Mouse (Mus musculus) intestine, embryonic 16.5 days (tissue): ENCODE measurements around the gene Sez6l2. TPM values are rescaled to one million over a fixed set of nuclear protein-coding genes. Genes with fewer than 3 reads are reported as not detected.
A peak's percentile ranks its signal among the peaks of the same experiment; 100 is the strongest.

Experiments
- ATAC-seq: fragments of 200-750 bp; cut with Nextera tagmentation; 2 replicates; pipeline ENCODE4 v1.8.0; 2017; ENCODE audit warnings: moderate TSS enrichment, moderate library complexity
- H3K27ac ChIP-seq: fragments of 300-500 bp; sonication (generic); 2 replicates; pipeline ENCODE4 v1.5.1; 2014; ENCODE audit warnings: mild to moderate bottlenecking, low read length
- H3K27me3 ChIP-seq: fragments of 300-500 bp; sonication (generic); replicated peaks from 2 replicates; pipeline ENCODE4 v1.6.1; 2014; ENCODE audit warnings: low read length, control low read depth, mixed read lengths; ENCODE audit not compliant: control insufficient read depth, insufficient read depth
- H3K36me3 ChIP-seq: fragments of 300-500 bp; sonication (generic); 2 replicates; pipeline ENCODE4 v1.6.1; 2014; ENCODE audit warnings: low read length, control low read depth; ENCODE audit not compliant: control insufficient read depth, insufficient read depth
- H3K4me1 ChIP-seq: fragments of 300-500 bp; sonication (generic); 2 replicates; pipeline ENCODE4 v1.6.1; 2014; ENCODE audit warnings: low read length, control low read depth, mixed read lengths; ENCODE audit not compliant: control insufficient read depth, insufficient read depth
- H3K4me2 ChIP-seq: fragments of 300-500 bp; sonication (generic); 2 replicates; pipeline ENCODE4 v1.6.1; 2014; ENCODE audit warnings: low read depth, low read length, control low read depth
- H3K4me3 ChIP-seq: fragments of 300-500 bp; sonication (generic); 2 replicates; pipeline ENCODE4 v1.5.1; 2014; ENCODE audit warnings: mild to moderate bottlenecking, low read length
- H3K9ac ChIP-seq: fragments of 300-500 bp; sonication (generic); 2 replicates; pipeline ENCODE4 v1.6.1; 2014; ENCODE audit warnings: low read depth, low read length
- H3K9me3 ChIP-seq: fragments of 300-500 bp; sonication (generic); 2 replicates; pipeline ENCODE4 v1.6.1; 2016; ENCODE audit warnings: low read length, control low read depth; ENCODE audit not compliant: control insufficient read depth
- WGBS: fragments of 180-500 bp; shearing (Covaris S2); extraction: QIAGEN DNeasy Blood & Tissue Kit; methylation state at CpG from one replicate; pipeline ENCODE4 v1.1.7; 2014; 5-methylcytosine and 5-hydroxymethylcytosine counted together
- polyA plus RNA-seq: library from polyadenylated mRNA; unstranded; fragments of >200 nt; fragmentation: Nextera tagmentation; extraction: Ambion mirVana; gene quantifications from 2 replicates; pipeline ENCODE4 v1.2.1, GENCODE M21; 2015

The Sez6l2 gene
- polyA plus RNA-seq, 1 experiment from 2014 or later: 1.5 TPM

GRCm38 (mm10) chr7:126988816-126989215 is 38.5 kb downstream of the Sez6l2 start:
- Histone ChIP-seq H3K36me3 (no peaks in the 10 kb centered on the region), H3K4me2 (no peak overlapping the region), H3K27me3 (no peaks in the 10 kb centered on the region), H3K9ac (no peak overlapping the region), H3K27ac (no peak overlapping the region), H3K4me1 (peaks cover 3% of the 10 kb centered on the region; the same call in 1 of the 2 replicates), H3K4me3 (no peak overlapping the region), H3K9me3 (no peaks in the 10 kb centered on the region)
- 69% methylated on average over 8 of the region's 8 CpGs for WGBS
- no peak for ATAC-seq

- Histone ChIP-seq H3K27ac (no peak overlapping the region), H3K9ac (no peak overlapping the region), H3K36me3 (peaks cover 12% of the 10 kb centered on the region), H3K9me3 (no peaks in the 10 kb centered on the region), H3K4me3 (no peak overlapping the region), H3K4me2 (no peak overlapping the region), H3K4me1 (no peaks in the 10 kb centered on the region), H3K27me3 (no peaks in the 10 kb centered on the region)
- 83% methylated on average over 4 of the region's 4 CpGs for WGBS
- ATAC-seq: no peak
Observed at GRCm38 (mm10) chr7:126996449-126996848, 46.1 kb downstream of the Sez6l2 start.

DNA sequence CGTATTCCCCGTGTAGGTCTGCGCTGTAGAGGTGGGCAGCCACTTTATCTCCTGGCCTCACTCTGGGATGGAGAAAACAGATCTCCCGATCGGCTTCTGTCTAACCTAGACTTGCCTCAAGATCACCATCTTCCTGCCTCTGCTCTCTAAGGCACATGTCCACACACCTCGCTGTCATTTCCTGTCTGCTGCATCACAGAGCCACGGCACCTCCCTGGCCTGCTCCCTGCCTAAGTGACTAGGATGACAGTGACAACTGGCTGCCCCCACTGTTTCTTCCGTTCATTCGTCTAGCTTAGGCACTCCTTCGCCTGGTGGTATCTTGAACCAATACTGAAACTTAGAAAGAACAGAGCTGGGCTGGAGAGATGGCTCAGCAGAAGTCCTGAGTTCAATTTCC is 49.2 kb downstream of the Sez6l2 start:
- Histone ChIP-seq H3K36me3 (peaks cover 12% of the 10 kb centered on the region), H3K27me3 (no peaks in the 10 kb centered on the region), H3K9me3 (no peaks in the 10 kb centered on the region), H3K4me2 (no peak overlapping the region), H3K4me3 (no peak overlapping the region), H3K9ac (no peak overlapping the region), H3K4me1 (no peaks in the 10 kb centered on the region), H3K27ac (no peak overlapping the region)
- 75% methylated on average over 10 of the region's 10 CpGs for whole genome bisulfite sequencing
- no peak for ATAC-seq

GRCm38 (mm10) chr7:127003620-127004019 is 53.3 kb downstream of the Sez6l2 start:
- H3K27ac ChIP-seq: peak overlapping the region; percentile 60
- WGBS: 67% methylated on average over 5 of the region's 5 CpGs
- H3K4me1 ChIP-seq: peaks cover 5% of the 10 kb centered on the region
- H3K9ac ChIP-seq: no peak overlapping the region
- no peaks in the 10 kb centered on the region for H3K36me3 ChIP-seq
- no peaks in the 10 kb centered on the region for H3K27me3 ChIP-seq
- peak overlapping the region; percentile 35 for H3K4me2 ChIP-seq
- peak overlapping the region; percentile 16; the same call in 1 of the 2 replicates for H3K4me3 ChIP-seq
- H3K9me3 ChIP-seq: no peaks in the 10 kb centered on the region
- peak; percentile 77 for ATAC-seq

- Histone ChIP-seq H3K9me3 (no peaks in the 10 kb centered on the region), H3K27me3 (no peaks in the 10 kb centered on the region)
- ATAC-seq: no peak
Observed at GRCm38 (mm10) chr7:127004122-127004875, 53.9 kb downstream of the Sez6l2 start.

GRCm38 (mm10) chr7:127007313-127008024 is 57.1 kb downstream of the Sez6l2 start:
- Histone ChIP-seq H3K4me3 (no peak overlapping the region), H3K27ac (peak overlapping the region; percentile 95; the same call in 1 of the 2 replicates), H3K4me1 (peaks cover 22% of the 10 kb centered on the region), H3K27me3 (no peaks in the 10 kb centered on the region), H3K4me2 (no peak overlapping the region), H3K9ac (no peak overlapping the region), H3K9me3 (no peaks in the 10 kb centered on the region), H3K36me3 (no peaks in the 10 kb centered on the region)
- WGBS: 85% methylated on average over 6 of the region's 6 CpGs
- ATAC-seq: no peak

More at GRCm38 (mm10) chr7:127004122-127004875, 53.9 kb downstream of the Sez6l2 start:
- no peaks in the 10 kb centered on the region for H3K36me3 ChIP-seq
- peak overlapping the region; percentile 5 for H3K27ac ChIP-seq
- 72% methylated on average over 4 of the region's 4 CpGs for WGBS
- no peak overlapping the region for H3K4me3 ChIP-seq
- peaks cover 10% of the 10 kb centered on the region for H3K4me1 ChIP-seq
- no peak overlapping the region; the same call in 1 of the 2 replicates for H3K4me2 ChIP-seq
- no peak overlapping the region for H3K9ac ChIP-seq

DNA sequence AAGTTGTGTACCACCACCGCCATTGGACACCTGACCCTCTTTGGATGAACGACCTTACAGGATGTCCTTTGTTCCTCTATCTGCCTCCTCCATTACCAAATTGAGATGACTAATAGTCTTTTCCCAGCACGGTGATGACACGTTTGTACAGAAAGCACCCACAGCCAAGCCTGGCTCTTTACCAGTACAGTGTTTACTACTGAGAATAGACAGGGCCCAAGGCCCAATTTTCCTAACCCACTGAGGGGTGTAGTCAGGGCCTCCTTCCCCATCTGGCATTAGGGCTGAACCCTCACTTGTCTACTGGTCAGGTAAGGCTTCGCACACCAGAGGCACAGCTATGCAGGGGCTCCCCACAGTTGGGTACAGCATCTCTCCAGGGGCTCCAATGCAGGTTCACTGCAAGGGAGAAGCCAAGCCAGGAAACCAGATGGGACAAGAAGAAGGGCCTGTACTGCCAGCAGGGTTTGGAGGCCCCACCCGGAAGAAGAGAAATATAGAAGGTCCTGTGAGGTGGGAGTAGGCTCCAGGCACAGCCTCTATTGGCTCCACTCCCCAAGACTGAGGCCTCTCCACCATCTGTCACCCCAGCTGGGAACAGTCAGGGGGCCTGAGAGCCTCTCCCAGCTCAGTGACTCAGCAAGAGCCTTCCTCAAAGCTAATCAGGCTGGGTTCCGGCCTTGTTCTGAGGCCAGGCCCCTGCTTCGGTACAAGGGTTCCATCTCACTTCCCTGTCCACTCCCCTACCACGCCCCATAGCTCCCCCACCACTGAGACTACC is 58.1 kb downstream of the Sez6l2 start:
- peak; percentile 96 for ATAC-seq
- peak overlapping the region; percentile 95 for H3K27ac ChIP-seq
- no peaks in the 10 kb centered on the region for H3K27me3 ChIP-seq
- peaks cover 3% of the 10 kb centered on the region; the same call in 1 of the 2 replicates for H3K36me3 ChIP-seq
- peaks cover 22% of the 10 kb centered on the region for H3K4me1 ChIP-seq
- peak overlapping the region; percentile 49 for H3K9ac ChIP-seq
- peak overlapping the region; percentile 13; the same call in 1 of the 2 replicates for H3K4me2 ChIP-seq
- H3K9me3 ChIP-seq: no peaks in the 10 kb centered on the region
- 32% methylated on average over 9 of the region's 9 CpGs for WGBS
- 0 out of 2 replicates have a peak overlapping the region, but pooled peaks have one; percentile 4 for H3K4me3 ChIP-seq

- H3K9me3 ChIP-seq: no peaks in the 10 kb centered on the region
- H3K36me3 ChIP-seq: peaks cover 3% of the 10 kb centered on the region; the same call in 1 of the 2 replicates
- peaks cover 22% of the 10 kb centered on the region for H3K4me1 ChIP-seq
- 80% methylated on average over 17 of the region's 17 CpGs for WGBS
- no peak overlapping the region for H3K4me3 ChIP-seq
- peak overlapping the region; percentile 49 for H3K9ac ChIP-seq
- peak; percentile 24 for ATAC-seq
- 0 out of 2 replicates have a peak overlapping the region, but pooled peaks have one; percentile 15 for H3K4me2 ChIP-seq
- no peaks in the 10 kb centered on the region for H3K27me3 ChIP-seq
- H3K27ac ChIP-seq: peak overlapping the region; percentile 95
Observed at GRCm38 (mm10) chr7:127009307-127010085, 59.1 kb downstream of the Sez6l2 start.
